Mouse (Mus musculus) adrenal gland, postnatal 4 days (tissue): ENCODE results near the gene Wdr24. TPM values are rescaled to one million over a fixed set of nuclear protein-coding genes. Genes with fewer than 3 reads are reported as not detected.

ENCODE experiments used
- DNase-seq, 2 experiments: peaks; one replicate each; pipeline ENCODE4 v3.0.0; 2021 to 2022; ENCODE audit warnings: low spot score in 2 of 2, mixed read lengths in 2 of 2
- microRNA-seq: library from miRNA; unstranded; fragments of <30 nt; microRNA quantifications from one replicate; pipeline ENCODE4 v1.2.0, GENCODE M21; 2021
- total RNA-seq, 2 experiments: library from RNA; stranded (reverse); gene quantifications; 2 replicates each; pipeline ENCODE4 v1.2.3; 2021

Gene Wdr24
- total RNA-seq, 2 experiments from 2014 or later = 27.8 to 31.0 TPM

GRCm38 (mm10) chr17:25875171-25876136, 52.0 kb downstream of the Wdr24 start:
- peak; percentile 75 to 85 for DNase-seq

GRCm38 (mm10) chr17:25876347-25876915, 53.0 kb downstream of the Wdr24 start:
- no peak for DNase-seq

DNA sequence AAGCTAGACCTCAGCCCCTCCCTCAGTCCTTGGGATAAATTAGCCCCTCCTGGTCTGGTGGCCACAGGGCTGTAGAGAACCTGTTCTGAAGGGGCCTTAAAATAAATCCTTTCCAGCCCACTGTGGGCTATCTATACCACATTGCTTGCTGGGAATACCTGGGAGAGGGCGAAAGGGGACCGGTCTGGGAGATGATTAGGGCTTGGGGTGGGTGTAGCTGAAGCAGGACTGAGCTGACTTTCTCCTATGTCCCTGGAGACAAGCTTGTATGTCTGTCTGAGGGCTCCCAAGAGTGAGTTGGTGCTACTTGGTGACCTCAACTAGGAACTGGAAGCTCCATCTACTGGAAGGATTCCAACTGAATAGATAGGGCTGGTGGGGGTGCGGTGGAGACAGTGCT, 53.6 kb downstream of the Wdr24 start:
- no peak for DNase-seq

DNA sequence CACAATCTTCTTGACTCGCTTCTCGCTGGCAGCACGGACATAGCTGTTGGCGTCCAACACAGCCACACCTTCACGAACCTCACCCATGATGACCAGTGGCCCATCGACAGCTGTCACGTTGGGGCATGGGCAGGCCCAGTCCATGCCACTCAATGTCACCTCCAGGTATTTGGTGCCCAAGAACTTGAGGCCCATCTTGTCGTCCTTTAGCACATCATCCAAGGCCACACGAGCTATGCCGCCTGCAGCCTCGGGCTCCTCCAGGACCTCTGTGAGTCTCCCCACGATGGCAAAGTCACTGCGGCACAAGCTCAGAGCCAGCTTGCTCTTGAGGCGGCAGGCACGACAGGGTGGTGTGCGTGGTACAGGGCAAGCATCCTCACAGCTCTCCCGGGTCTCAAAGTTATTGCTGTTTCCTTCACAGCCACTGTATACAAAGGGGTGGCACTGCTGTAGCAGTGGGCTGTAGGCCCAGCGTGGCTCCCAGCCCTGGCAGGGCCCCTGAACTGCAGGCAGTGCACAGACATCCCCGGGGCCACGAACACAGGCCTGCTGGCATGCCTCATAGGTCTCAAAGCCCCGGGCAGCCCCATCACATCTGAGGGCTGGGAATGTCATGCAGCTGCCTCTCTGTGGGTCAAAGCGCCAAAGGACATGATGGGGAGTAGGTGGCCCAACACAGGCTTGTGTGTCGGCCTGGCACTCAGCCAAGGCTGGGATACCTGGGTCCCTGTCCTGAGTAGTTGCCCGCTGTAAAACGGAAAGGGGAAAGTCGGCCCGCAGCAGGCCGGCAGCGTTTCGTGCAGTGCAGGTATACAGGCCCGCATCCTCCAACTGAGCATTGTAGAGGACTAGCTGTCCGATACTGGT, 54.5 kb downstream of the Wdr24 start:
- no peak for DNase-seq

Small RNA genes lying within 50 kb of the gene (microRNA-seq; reads per million reads assigned to microRNA genes)
- gene Mir3082 = 1.1 reads per million
- gene Mir6966 = not detected

Other genes with a start within 250 kb of the Wdr24 start
- gene Lmf1, start 244.5 kb upstream of the Wdr24 start, total RNA-seq = 10 to 100 TPM; 32.4 to 34.3 TPM
- 1 to 10 TPM in 1 of 2 experiments, not detected in 1; 1.8 TPM for gene Gng13, start 106.5 kb upstream of the Wdr24 start, total RNA-seq
- gene Chtf18, start 96.2 kb upstream of the Wdr24 start, total RNA-seq = 10 to 100 TPM; 16.2 to 17.7 TPM
- 10 to 100 TPM; 16.6 to 18.2 TPM for gene Rpusd1, start 96.0 kb upstream of the Wdr24 start, total RNA-seq
- gene Mslnl, start 87.6 kb upstream of the Wdr24 start, total RNA-seq = not detected
- gene Msln, start 69.2 kb upstream of the Wdr24 start, total RNA-seq = 10 to 100 TPM; 16.3 to 19.1 TPM
- gene Narfl, start 49.9 kb upstream of the Wdr24 start, total RNA-seq = 10 to 100 TPM; 39.5 to 40.8 TPM
- gene Haghl, start 38.0 kb upstream of the Wdr24 start, total RNA-seq = 10 to 100 TPM; 51.4 to 53.4 TPM
- gene Ccdc78, start 37.0 kb upstream of the Wdr24 start, total RNA-seq = under 1 TPM in 1 of 2 experiments, not detected in 1; 0.22 TPM
- 10 to 100 TPM; 89.1 to 93.5 TPM for gene Fam173a, start 30.7 kb upstream of the Wdr24 start, total RNA-seq
- gene AC134908.4, start 28.0 kb upstream of the Wdr24 start, total RNA-seq = not detected
- gene Metrn, start 26.5 kb upstream of the Wdr24 start, total RNA-seq = 10 to 100 TPM; 71.1 to 74.5 TPM
- 10 to 100 TPM; 24.8 to 26.9 TPM for gene Fbxl16, start 14.5 kb upstream of the Wdr24 start, total RNA-seq
- gene Jmjd8, start 5.2 kb downstream of the Wdr24 start, total RNA-seq = 10 to 100 TPM; 72.9 to 81.8 TPM
- gene Stub1, start 9.8 kb downstream of the Wdr24 start, total RNA-seq = 100 to 1,000 TPM; 210 to 213 TPM
- 10 to 100 TPM; 19.3 to 21.4 TPM for gene Rhbdl1, start 13.7 kb downstream of the Wdr24 start, total RNA-seq
- gene Gm20683, start 18.1 kb downstream of the Wdr24 start, total RNA-seq = 10 to 100 TPM; 13.2 to 15.5 TPM
- 10 to 100 TPM; 89.6 to 95.0 TPM for gene Rhot2, start 21.2 kb downstream of the Wdr24 start, total RNA-seq
- gene Wdr90, start 37.9 kb downstream of the Wdr24 start, total RNA-seq = 10 to 100 TPM; 53.1 to 58.9 TPM
- 100 to 1,000 TPM; 193 to 209 TPM for gene Mcrip2, start 45.1 kb downstream of the Wdr24 start, total RNA-seq
- 10 to 100 TPM; 80.4 to 81.3 TPM for gene Mettl26, start 51.4 kb downstream of the Wdr24 start, total RNA-seq
- 1 to 10 TPM; 5.1 to 5.2 TPM for gene Wfikkn1, start 57.2 kb downstream of the Wdr24 start, total RNA-seq
- gene Rab40c, start 96.1 kb downstream of the Wdr24 start, total RNA-seq = 10 to 100 TPM; 36.4 to 38.1 TPM
- gene Pigq, start 121.3 kb downstream of the Wdr24 start, total RNA-seq = 100 to 1,000 TPM in 1 of 2 experiments, 10 to 100 TPM in 1; 97.7 to 115 TPM
- gene Nhlrc4, start 121.3 kb downstream of the Wdr24 start, total RNA-seq = 1 to 10 TPM in 1 of 2 experiments, under 1 TPM in 1; 0.54 to 1.5 TPM
- 1 to 10 TPM in 1 of 2 experiments, not detected in 1; 1.1 TPM for gene A930017K11Rik, start 128.9 kb downstream of the Wdr24 start, total RNA-seq
- gene Capn15, start 162.2 kb downstream of the Wdr24 start, total RNA-seq = 10 to 100 TPM; 24.0 to 24.2 TPM
- gene Rab11fip3, start 245.9 kb downstream of the Wdr24 start, total RNA-seq = 10 to 100 TPM; 17.8 to 28.5 TPM